Mouse (Mus musculus): Measurements from ENCODE around the gene Mfsd6l. TPM values are rescaled to one million over a fixed set of nuclear protein-coding genes. Genes with fewer than 3 reads are reported as not detected.

Gene Mfsd6l
- polyA plus RNA-seq, 1 experiment from 2014 or later = 0.35 TPM

Other genes with a start within 250 kb of the Mfsd6l start
- 12.2 and 14.8 TPM in 2 replicates for gene Ntn1, start 155.4 kb upstream of the Mfsd6l start, polyA plus RNA-seq (2016; fragmentation: Nextera tagmentation; extraction: Ambion mirVana)
- gene Pik3r5, start 124.1 kb upstream of the Mfsd6l start, polyA plus RNA-seq (2016; fragmentation: Nextera tagmentation; extraction: Ambion mirVana) = 0.50 and 0.70 TPM in 2 replicates
- 2.3 and 2.5 TPM in 2 replicates for gene Pik3r6, start 53.2 kb upstream of the Mfsd6l start, polyA plus RNA-seq (2016; fragmentation: Nextera tagmentation; extraction: Ambion mirVana)
- gene Ccdc42, start 30.8 kb downstream of the Mfsd6l start, polyA plus RNA-seq (2016; fragmentation: Nextera tagmentation; extraction: Ambion mirVana) = 0.40 and 0.41 TPM in 2 replicates
- 161 and 169 TPM in 2 replicates for gene Myh10, start 135.4 kb downstream of the Mfsd6l start, polyA plus RNA-seq (2016; fragmentation: Nextera tagmentation; extraction: Ambion mirVana)

Data from embryonic facial prominence, embryonic 12.5 days (tissue).